Mouse (Mus musculus): Measurements from ENCODE around the gene Ncmap. TPM values are rescaled to one million over a fixed set of nuclear protein-coding genes. Genes with fewer than 3 reads are reported as not detected.

Ncmap gene
- polyA plus RNA-seq, 1 experiment from 2014 or later, result 10.8 TPM

DNA sequence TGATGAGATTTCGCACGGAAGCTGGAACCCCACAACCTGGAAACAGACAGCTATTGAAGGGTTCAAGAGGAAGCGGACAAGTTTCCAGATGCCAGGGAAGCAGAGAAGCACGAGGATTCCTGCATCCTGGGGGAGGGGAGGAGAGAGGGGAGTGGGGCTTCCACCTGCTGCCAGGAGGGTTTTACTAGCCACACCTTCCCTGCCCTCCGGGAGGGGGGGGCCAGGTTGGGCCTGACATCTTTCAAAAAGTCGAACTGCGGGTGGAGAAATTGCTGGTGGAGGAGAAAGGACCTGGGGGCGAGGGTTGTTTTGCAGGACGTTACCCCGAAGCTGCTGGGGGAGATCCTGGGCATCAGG lies 35.0 kb upstream of the Ncmap start:
- H3K36me3 ChIP-seq (ENCODE audit: control insufficient read depth, insufficient read depth, low read length), result no peaks in the 10 kb centered on the region
- no peaks in the 10 kb centered on the region for H3K27me3 ChIP-seq (replicated peaks; ENCODE audit: control insufficient read depth, insufficient read depth, low read length)
- peak overlapping the region; percentile 68 for H3K9ac ChIP-seq (ENCODE audit: low read length)
- WGBS, result 5% methylated on average over 10 of the region's 10 CpGs
- no peak for DNase-seq (ENCODE audit: low spot score)
- peak overlapping the region; percentile 54; the same call in 1 of the 2 replicates for H3K27ac ChIP-seq (ENCODE audit: low read depth)
- peaks cover 6% of the 10 kb centered on the region for H3K4me1 ChIP-seq (replicated peaks; ENCODE audit: control insufficient read depth, insufficient read depth, low read length)
- no peaks in the 10 kb centered on the region for H3K9me3 ChIP-seq (ENCODE audit: control insufficient read depth, low read length)
- no peak for ATAC-seq (replicated peaks; ENCODE audit: low FRiP score, low TSS enrichment, low read depth)
- H3K4me3 ChIP-seq (ENCODE audit: low read depth, low read length), result peak overlapping the region; percentile 61
- peak overlapping the region; percentile 96 for H3K4me2 ChIP-seq (ENCODE audit: low read length)

DNA sequence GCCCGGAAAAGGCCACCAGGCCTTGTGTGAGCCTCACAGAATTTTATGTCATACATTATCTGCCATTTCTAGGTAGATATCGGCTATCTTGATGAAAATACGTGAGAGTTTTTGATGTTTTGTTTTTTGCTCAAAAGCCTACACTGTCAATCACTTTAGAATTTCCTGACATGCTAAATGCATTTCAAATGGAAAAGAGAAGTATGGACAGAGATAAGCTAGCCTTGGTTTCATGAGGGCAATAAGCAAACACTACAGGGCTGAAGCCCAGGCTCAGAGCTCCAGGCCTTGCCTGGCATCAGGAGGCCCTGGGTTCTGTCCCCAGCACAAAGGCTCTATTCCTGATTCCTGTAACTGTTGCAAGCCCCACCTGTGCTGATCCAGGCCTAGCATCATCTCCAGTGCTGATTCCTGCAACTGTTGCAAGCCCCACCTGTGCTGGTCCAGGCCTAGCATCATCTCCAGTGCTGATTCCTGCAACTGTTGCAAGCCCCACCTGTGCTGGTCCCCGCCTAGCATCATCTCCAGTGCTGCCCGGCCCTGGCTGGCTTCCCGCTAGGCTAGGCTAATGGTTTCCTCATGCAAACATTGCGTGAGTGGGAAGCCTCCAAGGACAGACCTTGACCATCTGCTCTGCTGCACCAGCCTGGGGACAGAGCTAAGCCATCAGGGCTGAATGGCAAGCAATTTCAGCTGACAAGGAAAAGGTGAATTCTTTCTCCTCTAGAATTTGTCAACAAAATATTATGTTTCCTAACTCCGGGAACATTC lies 32.1 kb upstream of the Ncmap start:
- no peaks in the 10 kb centered on the region for H3K9me3 ChIP-seq (ENCODE audit: control insufficient read depth, low read length)
- H3K27me3 ChIP-seq (replicated peaks; ENCODE audit: control insufficient read depth, insufficient read depth, low read length), result no peaks in the 10 kb centered on the region
- no peak overlapping the region for H3K4me3 ChIP-seq (ENCODE audit: low read depth, low read length)
- ATAC-seq (replicated peaks; ENCODE audit: low FRiP score, low TSS enrichment, low read depth) (no peak), DNase-seq (ENCODE audit: low spot score) (no peak)
- 78% methylated on average over 8 of the region's 8 CpGs for WGBS
- H3K36me3 ChIP-seq (ENCODE audit: control insufficient read depth, insufficient read depth, low read length), result no peaks in the 10 kb centered on the region
- H3K9ac ChIP-seq (ENCODE audit: low read length), result no peak overlapping the region
- H3K27ac ChIP-seq (ENCODE audit: low read depth), result no peak overlapping the region
- H3K4me1 ChIP-seq (replicated peaks; ENCODE audit: control insufficient read depth, insufficient read depth, low read length), result peaks cover 6% of the 10 kb centered on the region
- H3K4me2 ChIP-seq (ENCODE audit: low read length), result no peak overlapping the region

DNA sequence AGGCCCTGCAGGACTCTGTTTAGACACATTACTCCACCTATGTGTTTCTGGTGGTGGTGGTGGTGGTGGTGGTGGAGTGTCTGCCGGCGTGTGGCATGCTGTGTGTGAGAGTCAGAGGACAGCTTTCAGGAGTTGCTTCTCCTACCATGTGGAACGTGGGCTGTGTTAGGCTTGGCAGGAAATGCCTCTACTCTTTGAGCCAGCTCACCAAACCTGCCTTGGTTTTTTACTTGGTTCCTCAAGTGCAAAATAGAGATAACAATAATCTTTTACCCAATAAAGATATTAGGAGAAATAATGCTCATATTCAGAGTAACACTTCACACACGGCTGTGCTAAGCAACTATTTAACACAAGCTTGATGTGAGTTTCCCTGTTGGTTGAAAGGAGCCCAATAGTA lies 31.4 kb upstream of the Ncmap start:
- WGBS, result 92% methylated on average over 4 of the region's 4 CpGs
- Histone ChIP-seq H3K9me3 (ENCODE audit: control insufficient read depth, low read length) (no peaks in the 10 kb centered on the region), H3K27ac (ENCODE audit: low read depth) (no peak overlapping the region), H3K4me3 (ENCODE audit: low read depth, low read length) (no peak overlapping the region), H3K9ac (ENCODE audit: low read length) (no peak overlapping the region), H3K4me2 (ENCODE audit: low read length) (no peak overlapping the region), H3K4me1 (replicated peaks; ENCODE audit: control insufficient read depth, insufficient read depth, low read length) (peaks cover 2% of the 10 kb centered on the region), H3K36me3 (ENCODE audit: control insufficient read depth, insufficient read depth, low read length) (no peaks in the 10 kb centered on the region), H3K27me3 (replicated peaks; ENCODE audit: control insufficient read depth, insufficient read depth, low read length) (no peaks in the 10 kb centered on the region)
- no peak for DNase-seq (ENCODE audit: low spot score)
- no peak for ATAC-seq (replicated peaks; ENCODE audit: low FRiP score, low TSS enrichment, low read depth)

DNA sequence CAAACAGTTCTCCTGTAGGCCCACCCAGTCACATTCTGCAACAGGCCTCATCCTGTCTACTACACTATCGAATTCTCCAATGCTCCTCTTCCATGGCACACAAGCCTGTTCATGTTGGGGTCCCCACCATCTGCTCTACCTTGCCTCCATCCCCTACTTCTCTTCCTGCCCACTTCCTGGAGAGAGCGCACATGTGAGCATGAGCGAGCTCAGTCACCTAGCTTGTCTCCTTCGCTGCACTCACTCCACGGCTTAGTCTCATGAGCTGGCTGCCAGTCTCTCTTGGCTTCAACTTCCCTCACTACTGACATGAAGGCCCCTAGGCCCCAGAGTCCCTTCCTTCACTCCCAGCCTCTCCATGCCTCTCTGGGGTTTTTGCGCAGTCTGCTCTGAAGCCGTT lies 28.6 kb upstream of the Ncmap start:
- 91% methylated on average over 7 of the region's 7 CpGs for WGBS
- 0 out of 2 replicates have a peak, but pooled peaks cover 11% of the 10 kb centered on the region for H3K36me3 ChIP-seq (ENCODE audit: control insufficient read depth, insufficient read depth, low read length)

DNA sequence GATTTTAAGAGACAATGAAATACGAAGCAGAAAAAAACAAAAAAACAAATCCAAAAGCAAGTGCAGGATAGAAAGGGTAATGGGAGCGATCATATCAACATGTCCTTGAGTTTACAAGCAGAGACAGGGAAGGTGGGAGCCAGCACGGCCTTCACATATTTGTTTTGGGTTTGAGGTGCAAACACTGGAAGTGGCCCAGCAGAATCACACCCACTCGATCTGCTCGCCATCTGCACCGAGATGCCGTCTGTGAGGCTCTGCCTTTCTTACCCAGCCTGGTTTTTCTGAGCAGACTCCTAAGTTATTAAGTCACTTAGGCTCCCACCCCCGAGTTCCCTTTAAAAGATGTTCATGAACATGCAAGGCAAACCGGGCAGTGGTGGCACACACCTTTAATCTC lies 27.6 kb upstream of the Ncmap start:
- Histone ChIP-seq H3K9ac (ENCODE audit: low read length) (no peak overlapping the region), H3K9me3 (ENCODE audit: control insufficient read depth, low read length) (no peaks in the 10 kb centered on the region), H3K4me2 (ENCODE audit: low read length) (no peak overlapping the region), H3K36me3 (ENCODE audit: control insufficient read depth, insufficient read depth, low read length) (0 out of 2 replicates have a peak, but pooled peaks cover 11% of the 10 kb centered on the region), H3K27me3 (replicated peaks; ENCODE audit: control insufficient read depth, insufficient read depth, low read length) (no peaks in the 10 kb centered on the region), H3K4me1 (replicated peaks; ENCODE audit: control insufficient read depth, insufficient read depth, low read length) (no peaks in the 10 kb centered on the region), H3K4me3 (ENCODE audit: low read depth, low read length) (no peak overlapping the region), H3K27ac (ENCODE audit: low read depth) (no peak overlapping the region)
- WGBS, result 75% methylated on average over 9 of the region's 9 CpGs
- DNase-seq (ENCODE audit: low spot score) (no peak), ATAC-seq (replicated peaks; ENCODE audit: low FRiP score, low TSS enrichment, low read depth) (no peak)

More for the DNA sequence above, 28.6 kb upstream of the Ncmap start:
- Histone ChIP-seq H3K4me3 (ENCODE audit: low read depth, low read length) (no peak overlapping the region), H3K4me2 (ENCODE audit: low read length) (no peak overlapping the region), H3K4me1 (replicated peaks; ENCODE audit: control insufficient read depth, insufficient read depth, low read length) (no peaks in the 10 kb centered on the region), H3K9me3 (ENCODE audit: control insufficient read depth, low read length) (no peaks in the 10 kb centered on the region), H3K27ac (ENCODE audit: low read depth) (no peak overlapping the region), H3K27me3 (replicated peaks; ENCODE audit: control insufficient read depth, insufficient read depth, low read length) (no peaks in the 10 kb centered on the region), H3K9ac (ENCODE audit: low read length) (no peak overlapping the region)
- DNase-seq (ENCODE audit: low spot score) (no peak), ATAC-seq (replicated peaks; ENCODE audit: low FRiP score, low TSS enrichment, low read depth) (no peak)

DNA sequence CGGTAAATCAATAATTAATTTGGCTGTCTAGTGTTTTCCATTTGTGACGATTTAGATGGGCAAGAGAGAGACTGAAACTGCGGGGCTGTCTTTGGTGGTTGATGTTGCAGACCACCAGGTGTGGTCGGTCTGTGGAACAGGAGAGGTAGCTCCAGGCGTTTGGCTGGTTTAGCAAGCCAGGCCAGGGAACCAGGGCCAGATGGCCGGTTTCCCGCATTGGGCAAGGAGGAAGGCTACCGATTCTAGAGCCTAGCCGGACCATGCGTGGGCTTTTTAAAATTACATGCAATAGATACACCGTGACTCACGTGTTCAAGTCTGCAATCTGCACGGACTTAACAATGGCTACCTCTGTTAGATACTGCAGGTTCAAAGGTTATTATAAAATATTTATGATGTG lies 22.9 kb upstream of the Ncmap start:
- Histone ChIP-seq H3K4me3 (ENCODE audit: low read depth, low read length) (no peak overlapping the region), H3K9me3 (ENCODE audit: control insufficient read depth, low read length) (no peaks in the 10 kb centered on the region), H3K4me2 (ENCODE audit: low read length) (no peak overlapping the region), H3K27ac (ENCODE audit: low read depth) (no peak overlapping the region), H3K4me1 (replicated peaks; ENCODE audit: control insufficient read depth, insufficient read depth, low read length) (no peaks in the 10 kb centered on the region), H3K36me3 (ENCODE audit: control insufficient read depth, insufficient read depth, low read length) (peaks cover 52% of the 10 kb centered on the region), H3K27me3 (replicated peaks; ENCODE audit: control insufficient read depth, insufficient read depth, low read length) (no peaks in the 10 kb centered on the region), H3K9ac (ENCODE audit: low read length) (no peak overlapping the region)
- DNase-seq (ENCODE audit: low spot score) (no peak), ATAC-seq (replicated peaks; ENCODE audit: low FRiP score, low TSS enrichment, low read depth) (no peak)
- WGBS, result 91% methylated on average over 13 of the region's 13 CpGs

DNA sequence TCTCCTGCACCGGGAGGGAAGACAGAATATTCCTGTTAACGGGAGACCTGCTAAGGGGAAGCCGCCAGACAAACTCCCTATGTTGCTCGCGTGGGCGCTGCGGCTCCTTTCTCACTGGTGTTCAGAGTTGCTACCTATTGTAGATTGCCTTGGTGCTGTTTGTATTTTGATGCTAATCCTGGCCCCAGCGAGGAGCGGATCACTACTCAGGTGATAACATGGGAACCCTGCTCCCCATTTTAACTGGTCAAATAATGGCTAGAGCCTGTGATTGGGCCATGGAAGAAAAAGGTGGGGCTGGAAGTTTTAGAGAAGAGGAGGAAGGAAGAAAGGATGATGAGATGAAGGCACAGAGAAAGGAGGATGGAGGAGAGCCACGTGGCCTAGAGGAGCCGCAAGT lies 22.4 kb upstream of the Ncmap start:
- peaks cover 55% of the 10 kb centered on the region for H3K36me3 ChIP-seq (ENCODE audit: control insufficient read depth, insufficient read depth, low read length)
- DNase-seq (ENCODE audit: low spot score) (no peak), ATAC-seq (replicated peaks; ENCODE audit: low FRiP score, low TSS enrichment, low read depth) (no peak)
- no peaks in the 10 kb centered on the region for H3K9me3 ChIP-seq (ENCODE audit: control insufficient read depth, low read length)
- no peak overlapping the region for H3K4me3 ChIP-seq (ENCODE audit: low read depth, low read length)
- H3K4me1 ChIP-seq (replicated peaks; ENCODE audit: control insufficient read depth, insufficient read depth, low read length), result no peaks in the 10 kb centered on the region
- H3K4me2 ChIP-seq (ENCODE audit: low read length), result no peak overlapping the region
- no peak overlapping the region for H3K27ac ChIP-seq (ENCODE audit: low read depth)
- 75% methylated on average over 11 of the region's 11 CpGs for WGBS
- H3K27me3 ChIP-seq (replicated peaks; ENCODE audit: control insufficient read depth, insufficient read depth, low read length), result no peaks in the 10 kb centered on the region
- no peak overlapping the region for H3K9ac ChIP-seq (ENCODE audit: low read length)

DNA sequence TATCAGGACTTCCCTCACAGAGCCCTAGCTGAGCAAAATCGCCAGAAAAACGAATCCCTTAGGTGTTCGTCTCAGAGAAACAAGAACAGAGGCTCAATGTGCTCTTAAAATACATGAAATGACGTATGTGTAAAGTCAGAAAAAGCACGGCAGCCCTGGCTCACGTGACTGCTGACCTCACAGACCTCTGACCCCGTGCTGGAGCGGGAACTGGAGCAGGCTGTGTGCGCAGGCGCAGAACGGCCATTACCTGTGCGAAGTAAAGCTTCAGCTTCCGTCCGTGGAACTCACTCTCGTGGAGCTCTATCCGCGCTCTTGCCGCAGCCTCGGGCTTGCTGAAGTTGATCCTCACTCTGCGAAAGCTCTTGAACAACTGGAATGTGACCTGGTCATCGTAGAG lies 22.0 kb upstream of the Ncmap start:
- H3K36me3 ChIP-seq (ENCODE audit: control insufficient read depth, insufficient read depth, low read length), result peaks cover 59% of the 10 kb centered on the region
- 78% methylated on average over 21 of the region's 21 CpGs for WGBS

DNA sequence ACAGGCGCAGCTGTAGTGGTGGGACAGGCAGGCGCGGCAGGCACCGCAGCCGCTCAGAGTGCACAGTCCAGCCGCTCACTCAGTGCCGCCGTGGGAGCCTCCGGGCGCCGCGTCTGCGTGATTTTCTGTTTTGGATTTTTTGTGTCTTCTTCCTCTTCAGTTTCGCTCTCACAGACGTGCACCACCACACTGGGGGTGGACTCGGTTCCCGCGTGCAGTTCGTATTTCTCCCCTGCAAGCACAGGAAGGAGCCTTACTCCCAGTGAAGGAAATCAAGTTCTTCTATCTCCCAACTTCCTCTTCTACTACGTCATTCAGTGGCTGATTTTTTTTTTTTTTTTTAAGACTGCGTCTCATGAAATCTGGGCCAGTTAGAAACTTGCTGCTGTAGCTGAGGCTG lies 18.3 kb upstream of the Ncmap start:
- H3K4me1 ChIP-seq (replicated peaks; ENCODE audit: control insufficient read depth, insufficient read depth, low read length), result no peaks in the 10 kb centered on the region
- H3K27me3 ChIP-seq (replicated peaks; ENCODE audit: control insufficient read depth, insufficient read depth, low read length), result no peaks in the 10 kb centered on the region
- no peak overlapping the region for H3K9ac ChIP-seq (ENCODE audit: low read length)
- no peak overlapping the region for H3K4me3 ChIP-seq (ENCODE audit: low read depth, low read length)
- no peaks in the 10 kb centered on the region for H3K9me3 ChIP-seq (ENCODE audit: control insufficient read depth, low read length)
- H3K4me2 ChIP-seq (ENCODE audit: low read length), result no peak overlapping the region
- DNase-seq (ENCODE audit: low spot score), result no peak
- 96% methylated on average over 21 of the region's 21 CpGs for WGBS
- ATAC-seq (replicated peaks; ENCODE audit: low FRiP score, low TSS enrichment, low read depth), result no peak
- H3K27ac ChIP-seq (ENCODE audit: low read depth), result no peak overlapping the region
- H3K36me3 ChIP-seq (ENCODE audit: control insufficient read depth, insufficient read depth, low read length), result peaks cover 54% of the 10 kb centered on the region

More for the DNA sequence above, 22.0 kb upstream of the Ncmap start:
- H3K4me3 ChIP-seq (ENCODE audit: low read depth, low read length), result no peak overlapping the region
- no peak overlapping the region for H3K9ac ChIP-seq (ENCODE audit: low read length)
- no peak overlapping the region for H3K4me2 ChIP-seq (ENCODE audit: low read length)
- no peak overlapping the region for H3K27ac ChIP-seq (ENCODE audit: low read depth)
- H3K27me3 ChIP-seq (replicated peaks; ENCODE audit: control insufficient read depth, insufficient read depth, low read length), result no peaks in the 10 kb centered on the region
- DNase-seq (ENCODE audit: low spot score) (no peak), ATAC-seq (replicated peaks; ENCODE audit: low FRiP score, low TSS enrichment, low read depth) (no peak)
- no peaks in the 10 kb centered on the region for H3K4me1 ChIP-seq (replicated peaks; ENCODE audit: control insufficient read depth, insufficient read depth, low read length)
- H3K9me3 ChIP-seq (ENCODE audit: control insufficient read depth, low read length), result no peaks in the 10 kb centered on the region
